Mouse (Mus musculus): ENCODE results near the gene Rbm20.

The Rbm20 gene

DNA sequence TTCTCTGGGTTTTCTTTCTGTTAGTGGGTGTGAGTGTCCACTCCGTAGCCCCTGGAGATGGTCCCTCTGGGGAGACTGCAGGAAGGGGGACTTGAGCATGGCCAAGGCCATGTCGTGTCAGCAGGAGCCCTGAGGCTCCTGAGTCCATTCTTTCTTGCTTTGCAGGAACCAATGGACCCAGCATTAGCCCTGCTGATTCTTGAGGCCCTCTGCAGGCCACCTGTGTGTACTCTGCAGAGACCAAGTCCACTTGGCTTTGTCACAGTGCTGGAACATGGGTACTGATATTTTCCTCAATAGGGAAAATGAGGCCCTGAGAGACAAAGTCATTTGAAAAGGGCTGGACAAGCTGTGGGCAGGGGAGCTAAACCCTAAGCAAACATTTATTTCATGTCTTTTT, 193.5 kb downstream of the Rbm20 start:
- no peak for DNase-seq (ENCODE audit: low read depth in 1 of 2, low spot score in 2 of 2)

- no peak for DNase-seq (ENCODE audit: low read depth in 1 of 2, low spot score in 2 of 2)
These were observed 194.4 kb downstream of the Rbm20 start for GRCm38 (mm10) chr19:53871502-53871901.

- DNase-seq (ENCODE audit: low read depth in 1 of 2, low spot score in 2 of 2): no peak
These were observed 196.0 kb downstream of the Rbm20 start for GRCm38 (mm10) chr19:53872994-53873713.

GRCm38 (mm10) chr19:53875246-53875645, 198.1 kb downstream of the Rbm20 start:
- DNase-seq (ENCODE audit: low read depth in 1 of 2, low spot score in 2 of 2): no peak

DNA sequence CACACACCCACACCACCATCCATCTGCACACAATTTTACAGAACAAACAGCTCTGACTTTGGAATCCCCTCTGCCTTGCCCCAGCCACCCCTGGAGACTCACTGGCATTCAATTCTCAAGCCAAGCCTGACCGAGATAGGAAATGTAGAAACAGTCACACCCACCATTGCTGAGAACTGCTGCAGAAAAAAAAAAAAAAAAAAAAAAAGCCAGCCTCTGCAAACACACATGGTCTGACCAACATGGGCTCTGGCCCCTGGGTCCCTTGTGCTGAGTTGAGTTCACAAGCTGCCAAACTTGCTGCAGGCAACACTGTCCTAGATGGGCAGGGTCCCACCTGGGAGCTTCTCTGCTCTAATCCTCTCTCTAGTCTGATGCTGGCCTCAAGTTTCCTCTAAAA, 200.7 kb downstream of the Rbm20 start:
- DNase-seq (ENCODE audit: low read depth in 1 of 2, low spot score in 2 of 2): no peak

DNA sequence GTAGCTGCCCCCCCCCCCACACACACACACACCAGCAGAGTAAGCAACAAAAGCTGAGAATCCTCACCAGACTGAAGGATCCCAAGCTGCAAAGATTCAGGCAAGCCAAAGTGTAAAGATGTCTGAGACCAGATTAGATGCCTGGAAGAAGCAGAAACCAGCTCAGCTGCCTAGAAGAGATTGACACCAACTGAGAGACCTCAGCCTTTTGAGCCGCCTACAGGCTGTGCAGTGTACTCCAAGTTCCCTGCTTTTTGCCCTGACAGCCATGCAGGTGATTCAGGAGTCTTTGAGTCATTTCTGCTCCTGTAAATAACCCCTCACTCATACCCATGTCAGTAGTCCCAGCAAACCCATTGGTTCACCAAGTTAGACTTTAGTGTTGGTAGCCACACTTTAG, 203.4 kb downstream of the Rbm20 start:
- no peak for DNase-seq (ENCODE audit: low read depth in 1 of 2, low spot score in 2 of 2)

GRCm38 (mm10) chr19:53881786-53882185, 204.7 kb downstream of the Rbm20 start:
- no peak for DNase-seq (ENCODE audit: low read depth in 1 of 2, low spot score in 2 of 2)

GRCm38 (mm10) chr19:53885450-53885849, 208.3 kb downstream of the Rbm20 start:
- no peak for DNase-seq (ENCODE audit: low read depth in 1 of 2, low spot score in 2 of 2)

DNA sequence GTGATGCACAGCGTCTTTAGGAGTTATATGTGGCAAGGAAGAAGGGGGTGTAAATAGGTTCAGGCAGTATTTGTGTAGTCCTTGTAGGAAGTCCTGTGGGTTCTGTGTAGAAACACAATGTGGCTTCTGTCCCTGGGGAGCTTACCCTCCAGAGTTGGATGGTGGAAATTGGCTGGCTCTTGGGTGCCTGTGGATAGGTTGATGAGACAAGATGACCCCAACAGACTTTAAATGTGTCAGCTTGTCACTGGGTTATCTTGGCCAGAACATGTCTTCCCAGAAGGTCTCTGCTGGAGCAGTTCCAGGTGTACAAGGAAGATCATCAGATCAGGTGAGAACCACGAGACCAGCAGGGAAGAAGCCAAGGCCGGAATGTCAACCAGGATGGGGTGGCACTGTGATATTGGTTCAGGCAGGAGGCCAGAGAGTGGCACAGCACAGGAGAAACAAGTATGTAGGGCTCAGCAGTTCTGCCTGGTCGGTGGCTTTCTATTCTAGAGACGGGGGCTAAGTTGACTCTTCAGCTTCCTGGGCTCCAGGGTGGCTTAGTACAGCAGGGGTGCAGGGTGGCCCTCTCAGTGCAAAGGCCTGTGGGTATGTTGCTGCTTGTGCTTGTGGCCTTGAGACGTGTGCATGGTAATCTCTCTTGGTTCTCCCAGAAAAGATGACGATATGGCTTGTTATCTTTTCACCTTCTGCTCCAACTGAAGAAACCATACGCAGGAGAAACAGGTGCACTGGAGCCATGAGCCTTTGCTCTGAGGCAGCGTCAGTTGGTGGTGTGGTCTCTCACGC, 209.7 kb downstream of the Rbm20 start:
- DNase-seq (ENCODE audit: low read depth in 1 of 2, low spot score in 2 of 2): no peak

DNA sequence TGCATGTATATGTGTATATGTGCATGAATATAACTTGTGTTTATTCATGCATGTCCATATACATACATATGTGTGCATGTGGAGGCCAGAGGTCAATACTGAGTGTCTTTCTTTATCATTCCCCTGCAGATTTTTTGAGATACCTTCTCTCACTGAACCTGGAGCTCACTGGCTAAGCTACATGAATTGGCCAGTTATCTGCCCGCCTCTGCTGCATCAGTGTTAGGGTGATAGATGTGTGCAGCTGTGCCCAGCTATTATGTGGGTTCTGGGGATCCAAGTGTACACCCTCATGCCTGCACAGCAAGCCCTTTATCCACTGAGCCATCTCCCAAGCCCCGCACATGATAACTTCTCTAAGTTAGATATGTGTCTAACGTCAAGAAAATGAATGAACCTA, 210.7 kb downstream of the Rbm20 start:
- no peak for DNase-seq (ENCODE audit: low read depth in 1 of 2, low spot score in 2 of 2)

- DNase-seq (ENCODE audit: low read depth in 1 of 2, low spot score in 2 of 2): no peak
These were observed 211.2 kb downstream of the Rbm20 start for GRCm38 (mm10) chr19:53888331-53888730.

- no peak for DNase-seq (ENCODE audit: low read depth in 1 of 2, low spot score in 2 of 2)
These were observed 212.4 kb downstream of the Rbm20 start for GRCm38 (mm10) chr19:53889555-53889954.

GRCm38 (mm10) chr19:53890274-53890673, 213.2 kb downstream of the Rbm20 start:
- no peak for DNase-seq (ENCODE audit: low read depth in 1 of 2, low spot score in 2 of 2)

DNA sequence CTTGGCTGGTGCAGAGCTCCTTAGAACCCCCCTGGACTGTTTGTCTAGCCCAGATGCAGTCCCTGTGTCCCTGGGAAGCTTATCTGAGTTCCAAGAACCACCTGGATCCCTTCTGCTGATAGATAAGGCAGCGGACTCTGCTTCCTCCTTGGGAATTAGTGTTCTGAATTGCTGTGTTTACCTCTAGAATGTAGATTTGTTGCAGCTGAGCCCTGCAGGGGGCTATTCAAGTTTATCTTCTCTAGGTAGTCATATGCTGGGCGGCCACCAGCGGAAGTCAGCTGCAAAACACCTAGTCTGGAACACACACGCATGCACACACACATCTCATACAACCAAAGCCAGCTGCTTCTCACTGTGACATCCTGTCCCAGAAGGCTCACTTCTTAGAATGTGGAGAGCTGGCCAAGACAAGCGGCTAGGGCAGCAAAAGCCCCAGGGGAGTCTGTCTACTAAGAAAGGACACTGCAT, 213.7 kb downstream of the Rbm20 start:
- no peak for DNase-seq (ENCODE audit: low read depth in 1 of 2, low spot score in 2 of 2)

DNA sequence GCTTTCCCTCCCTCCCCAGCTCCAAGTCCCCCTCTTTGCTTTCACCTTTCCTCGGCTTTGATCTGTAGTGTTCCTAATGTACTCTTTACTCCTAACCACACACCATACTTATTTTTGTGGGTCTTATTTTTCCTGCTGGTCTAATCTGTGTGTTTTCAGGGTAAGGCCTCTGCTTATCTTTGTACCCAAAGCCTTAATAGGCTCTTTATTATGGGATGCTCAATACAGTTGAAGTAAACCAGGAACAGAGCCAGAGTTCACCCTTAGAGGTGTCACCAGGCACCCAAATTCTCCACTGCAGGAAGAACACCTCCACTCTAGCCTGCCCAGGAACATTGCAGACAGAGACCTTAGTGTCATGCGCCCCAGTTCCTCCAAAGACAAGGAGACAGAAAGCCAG, 214.5 kb downstream of the Rbm20 start:
- DNase-seq (ENCODE audit: low read depth in 1 of 2, low spot score in 2 of 2): no peak

DNA sequence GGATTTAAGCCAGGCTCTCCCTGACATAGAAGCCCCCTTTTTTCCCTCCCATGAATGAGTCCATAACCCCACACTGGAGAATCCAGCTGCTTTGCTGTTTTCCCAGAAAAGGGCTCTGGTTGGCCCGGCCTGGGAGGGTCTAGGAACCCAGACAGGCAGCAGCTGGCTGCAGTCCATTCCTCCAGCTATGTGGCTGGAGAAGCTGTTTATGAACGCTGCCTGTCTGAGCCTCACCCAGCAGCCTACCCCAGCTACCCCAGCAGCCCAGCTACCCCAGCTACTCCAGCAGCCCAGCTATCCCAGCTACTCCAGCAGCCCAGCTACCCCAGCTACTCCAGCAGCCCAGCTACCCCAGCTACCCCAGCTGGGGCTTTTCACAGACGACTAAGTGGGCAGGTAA, 215.0 kb downstream of the Rbm20 start, which contains the start of gene Pdcd4:
TSS of gene Pdcd4 (plus strand) at position 171 of the 400 bp plus-strand sequence.
- DNase-seq (ENCODE audit: low read depth in 1 of 2, low spot score in 2 of 2): no peak

DNA sequence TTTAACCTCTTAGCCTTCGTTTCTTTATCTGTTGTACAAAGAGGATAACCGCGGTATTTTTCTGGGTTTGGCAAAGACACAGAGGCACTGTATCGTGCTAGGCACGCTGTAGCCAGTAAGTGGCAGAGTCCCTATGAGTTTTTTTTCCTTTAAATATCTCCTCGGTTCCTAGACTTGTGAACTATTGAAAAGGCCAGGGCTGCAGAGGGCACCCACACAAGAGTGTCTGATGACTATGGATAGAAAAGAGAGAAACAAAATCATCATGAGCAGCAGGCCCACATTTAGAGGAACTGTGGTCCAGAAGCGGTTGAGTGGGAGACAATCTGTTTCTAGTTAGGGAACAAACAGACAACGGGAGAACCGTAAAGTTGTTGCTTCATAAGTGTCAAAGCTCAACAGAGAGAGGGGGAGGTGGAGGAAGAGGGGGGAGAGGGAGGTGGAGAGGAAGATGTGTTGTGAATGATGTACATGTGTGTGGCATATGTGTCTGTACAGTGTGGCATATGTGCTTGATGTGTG, 215.8 kb downstream of the Rbm20 start:
- no peak for DNase-seq (ENCODE audit: low read depth in 1 of 2, low spot score in 2 of 2)

DNA sequence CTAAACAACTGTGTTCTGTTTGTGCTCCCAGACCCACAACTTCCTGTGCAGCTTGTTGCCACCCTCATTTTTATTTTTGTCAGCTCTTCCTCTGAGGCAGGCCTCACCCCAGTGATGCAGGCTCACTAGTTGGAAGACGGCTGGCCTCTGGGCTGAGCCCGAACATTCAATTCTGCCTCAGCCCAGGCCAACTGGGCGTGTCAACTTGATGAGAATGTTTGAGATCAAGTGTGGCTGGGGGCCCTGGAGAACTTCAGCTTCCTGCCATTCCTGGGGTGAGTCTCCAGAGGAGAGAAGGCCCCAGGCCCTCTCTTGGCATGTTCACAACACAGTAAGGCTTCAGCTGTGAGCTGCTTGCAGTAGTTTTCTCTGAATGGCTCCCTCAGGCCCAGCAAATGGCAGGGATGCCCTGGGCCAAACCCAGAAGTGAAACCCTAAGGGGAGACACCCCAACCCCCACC, 216.6 kb downstream of the Rbm20 start:
- DNase-seq (ENCODE audit: low read depth in 1 of 2, low spot score in 2 of 2): no peak

GRCm38 (mm10) chr19:53894538-53895121, 217.5 kb downstream of the Rbm20 start:
- no peak for DNase-seq (ENCODE audit: low read depth in 1 of 2, low spot score in 2 of 2)

DNA sequence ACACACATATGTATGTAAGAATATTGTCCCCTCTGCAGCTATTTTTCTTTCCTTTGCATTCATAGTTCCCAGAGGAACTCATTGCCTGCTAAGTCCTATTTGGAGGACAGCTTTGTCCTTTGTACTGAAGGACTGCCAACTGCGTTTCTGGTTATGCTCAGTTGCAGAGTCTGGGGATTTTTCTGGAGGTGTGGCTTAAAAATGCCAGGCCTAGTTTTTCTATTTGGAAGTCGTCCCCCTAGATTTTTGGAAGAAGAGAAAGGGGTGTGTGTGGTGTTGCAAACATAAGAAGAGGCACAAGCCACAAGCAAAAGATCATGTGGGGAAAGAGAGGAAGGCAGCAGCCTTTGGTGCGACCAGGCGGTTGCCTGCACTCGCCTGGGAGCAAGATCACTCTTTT, 220.9 kb downstream of the Rbm20 start:
- DNase-seq (ENCODE audit: low read depth in 1 of 2, low spot score in 2 of 2): no peak

- no peak for DNase-seq (ENCODE audit: low read depth in 1 of 2, low spot score in 2 of 2)
These were observed 221.4 kb downstream of the Rbm20 start for GRCm38 (mm10) chr19:53898498-53898897.

Data from monocyte, adult 2 months (primary cell).